Mouse (Mus musculus): Measurements from ENCODE around the gene Fosl1.
"Not testable (repeated sequence)": the region's sequence is repeated elsewhere in the genome, so short reads cannot be mapped to it uniquely, and the experiment has no call there.

The Fosl1 gene

DNA sequence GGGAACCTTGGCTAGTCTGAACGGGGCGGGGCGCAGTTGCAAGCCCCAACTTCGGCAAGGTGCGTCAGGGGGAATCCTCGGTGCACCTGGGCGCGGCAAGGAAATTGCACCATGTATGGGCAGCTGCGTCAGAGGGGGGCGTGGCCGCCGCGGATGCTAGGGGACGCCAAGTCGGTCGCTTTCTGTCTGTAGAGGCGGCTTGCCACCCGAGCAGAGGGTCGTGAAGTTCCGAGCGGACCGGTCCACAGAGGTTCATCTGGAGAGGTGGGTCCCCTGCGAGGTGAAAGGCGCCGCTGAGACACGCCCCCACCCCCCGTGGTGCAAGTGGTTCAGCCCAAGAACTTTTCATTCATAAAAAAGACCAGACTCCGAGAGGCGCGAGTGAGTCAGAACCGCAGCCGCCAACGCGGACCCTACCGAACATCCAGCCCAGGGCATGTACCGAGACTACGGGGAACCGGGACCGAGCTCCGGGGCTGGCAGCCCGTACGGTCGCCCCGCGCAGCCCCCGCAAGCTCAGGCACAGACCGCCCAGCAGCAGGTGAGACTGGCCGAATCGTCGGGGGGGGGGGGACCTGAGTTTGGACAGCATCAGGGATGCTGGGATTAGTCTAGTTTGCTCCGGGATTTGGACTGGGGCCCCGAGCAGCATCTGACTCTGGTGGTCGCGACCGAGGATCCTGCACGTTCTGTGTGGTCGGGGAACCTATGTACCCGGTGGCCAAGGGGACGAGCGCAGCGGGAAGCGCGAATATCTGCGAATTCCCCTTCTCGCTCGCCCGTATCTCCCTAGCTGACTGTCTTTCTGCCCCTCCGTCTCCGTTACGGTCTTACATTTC is at the start of gene Fosl1:
Gene Fosl1 (plus strand): TSS at position 33 of the 839 bp plus-strand sequence.
- DNase-seq = peak; percentile 66 to 72

- DNase-seq = not testable (repeated sequence)
These were observed 46.3 kb upstream of the Fosl1 start for GRCm38 (mm10) chr19:5401073-5401472.

DNA sequence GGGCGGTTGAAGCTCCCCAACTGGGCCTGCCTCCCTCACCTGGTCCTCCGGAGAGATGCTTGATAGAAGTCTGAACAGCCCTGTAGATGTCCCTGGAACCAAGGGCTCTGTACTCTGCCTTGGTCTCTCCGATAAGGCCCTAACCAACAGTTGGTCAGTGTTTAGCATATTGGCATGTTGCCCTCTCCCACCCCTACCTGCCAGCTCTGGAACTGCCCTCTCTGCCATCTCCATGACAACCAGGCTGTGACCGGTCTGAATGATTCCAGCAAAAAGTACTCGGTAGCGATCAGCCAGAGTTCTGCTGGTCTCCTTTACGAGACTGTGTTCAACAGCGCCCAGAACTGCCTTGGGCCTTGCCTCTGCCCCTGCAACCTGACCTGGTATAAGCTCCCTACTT is 45.1 kb upstream of the Fosl1 start, which contains the start of gene Tsga10ip:
Gene Tsga10ip (minus strand): TSS at position 234 of the 400 bp plus-strand sequence.
- DNase-seq = no peak

GRCm38 (mm10) chr19:5405924-5406323 is 41.4 kb upstream of the Fosl1 start:
- DNase-seq = no peak

DNA sequence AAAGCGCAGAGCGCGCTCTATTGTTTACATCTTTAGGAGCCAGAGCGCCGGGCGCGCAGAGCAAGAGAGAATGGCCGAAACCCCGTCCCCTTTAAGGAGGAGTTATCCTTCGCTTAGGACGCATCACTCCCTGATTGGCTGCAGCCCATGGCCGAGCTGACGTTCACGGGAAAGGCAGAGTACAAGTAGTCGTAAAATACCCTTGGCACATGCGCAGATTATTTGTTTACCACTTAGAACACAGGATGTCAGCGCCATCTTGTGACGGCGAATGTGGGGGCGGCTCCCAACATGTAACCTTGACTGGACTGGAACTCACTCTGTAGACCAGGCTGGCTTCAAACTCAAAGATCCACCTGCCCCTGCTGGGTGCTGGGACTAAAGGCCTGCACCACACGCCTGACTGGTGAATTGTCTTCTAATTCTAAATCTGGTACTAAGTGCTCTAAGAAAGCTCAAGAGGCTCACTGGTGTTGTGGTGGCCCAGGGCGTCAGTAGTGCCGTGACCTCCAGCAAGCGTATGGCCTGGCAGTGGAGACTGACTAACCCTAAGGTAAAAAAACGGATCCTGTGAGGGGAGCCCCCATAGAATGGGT is 40.7 kb upstream of the Fosl1 start:
- not testable (repeated sequence) for DNase-seq

GRCm38 (mm10) chr19:5407133-5407532 is 40.2 kb upstream of the Fosl1 start:
- peak; percentile 35 to 60 for DNase-seq

GRCm38 (mm10) chr19:5408057-5409001 is 39.0 kb upstream of the Fosl1 start:
- no peak for DNase-seq

- DNase-seq = no peak
These were observed 38.3 kb upstream of the Fosl1 start for GRCm38 (mm10) chr19:5409068-5409467.

GRCm38 (mm10) chr19:5410641-5411040 is 36.7 kb upstream of the Fosl1 start:
- DNase-seq = no peak

DNA sequence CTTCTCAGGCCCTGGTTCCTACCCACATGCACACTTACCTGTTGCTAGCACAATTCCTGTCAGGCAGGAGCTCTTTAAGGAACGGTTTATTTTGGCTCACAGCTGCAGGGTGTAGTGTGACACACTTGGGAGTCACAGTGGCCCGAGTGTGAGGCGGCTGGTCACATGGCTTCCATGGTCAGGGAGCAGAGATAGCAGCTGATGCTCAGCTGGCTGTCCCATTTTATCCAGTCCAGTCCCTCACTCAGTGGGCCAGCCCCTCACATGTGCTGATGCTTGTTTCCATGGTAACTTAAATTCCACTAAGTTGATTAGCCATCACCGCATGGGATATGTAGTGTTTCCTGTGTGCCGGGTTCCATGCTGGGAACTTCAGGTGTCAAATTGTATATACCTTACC is 35.4 kb upstream of the Fosl1 start:
- DNase-seq = no peak

- no peak for DNase-seq
These were observed 33.5 kb upstream of the Fosl1 start for GRCm38 (mm10) chr19:5413840-5414239.

- no peak for DNase-seq
These were observed 32.8 kb upstream of the Fosl1 start for GRCm38 (mm10) chr19:5414534-5414957.

DNA sequence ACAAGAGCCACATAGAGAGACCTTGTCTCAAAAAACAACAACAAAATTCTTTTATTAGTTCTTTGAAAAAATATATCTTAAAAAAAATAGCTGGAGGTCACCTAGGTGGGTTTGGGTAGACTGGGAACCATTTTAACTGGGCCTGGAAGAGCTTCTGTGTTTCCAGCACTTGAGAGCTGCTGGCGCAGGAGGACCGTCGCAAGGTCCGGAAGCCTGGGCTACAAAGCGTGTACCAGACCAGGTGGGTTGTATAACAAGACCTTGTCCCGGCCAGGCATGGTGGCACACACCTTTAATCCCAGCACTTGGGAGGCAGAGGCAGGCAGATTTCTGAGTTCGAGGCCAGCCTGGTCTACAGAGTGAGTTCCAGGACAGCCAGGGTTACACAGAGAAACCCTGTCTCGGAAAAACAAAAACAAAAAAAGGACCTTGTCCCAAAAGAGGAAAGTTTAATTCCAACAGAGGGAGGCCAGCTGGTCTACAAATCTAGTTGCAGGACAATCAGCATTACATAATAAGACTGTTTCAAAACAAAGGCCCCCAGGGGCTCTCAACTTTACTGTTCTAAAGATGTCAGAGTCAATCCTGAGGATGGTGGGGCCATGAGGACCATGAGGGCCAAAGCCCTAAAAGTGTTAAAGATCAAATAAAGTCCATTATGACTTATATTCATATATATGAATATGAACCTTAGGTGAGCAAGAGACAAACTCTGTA is 28.4 kb upstream of the Fosl1 start:
- DNase-seq = no peak

DNA sequence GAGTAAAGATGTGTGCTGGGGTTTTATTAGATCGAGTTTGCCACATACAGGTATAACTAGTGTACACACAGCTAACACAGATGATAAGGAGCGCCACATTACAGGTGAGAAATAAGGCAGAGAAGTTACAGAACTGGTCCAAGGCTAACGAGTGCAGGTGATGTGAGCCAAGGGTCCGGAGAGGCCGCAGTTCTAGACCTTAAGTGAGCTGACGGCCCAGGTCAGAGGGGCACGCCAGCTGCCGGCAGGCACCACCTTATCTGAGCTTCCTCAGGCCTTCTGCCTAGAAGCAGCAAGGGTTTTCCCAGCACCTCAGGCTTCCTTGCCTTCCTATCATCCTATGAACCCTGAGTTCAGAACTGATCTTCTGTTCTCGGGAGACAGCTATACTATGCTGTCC is 27.7 kb upstream of the Fosl1 start:
- DNase-seq = no peak

GRCm38 (mm10) chr19:5420579-5420978 is 26.8 kb upstream of the Fosl1 start:
- no peak for DNase-seq

GRCm38 (mm10) chr19:5421784-5422183 is 25.6 kb upstream of the Fosl1 start:
- no peak for DNase-seq

DNA sequence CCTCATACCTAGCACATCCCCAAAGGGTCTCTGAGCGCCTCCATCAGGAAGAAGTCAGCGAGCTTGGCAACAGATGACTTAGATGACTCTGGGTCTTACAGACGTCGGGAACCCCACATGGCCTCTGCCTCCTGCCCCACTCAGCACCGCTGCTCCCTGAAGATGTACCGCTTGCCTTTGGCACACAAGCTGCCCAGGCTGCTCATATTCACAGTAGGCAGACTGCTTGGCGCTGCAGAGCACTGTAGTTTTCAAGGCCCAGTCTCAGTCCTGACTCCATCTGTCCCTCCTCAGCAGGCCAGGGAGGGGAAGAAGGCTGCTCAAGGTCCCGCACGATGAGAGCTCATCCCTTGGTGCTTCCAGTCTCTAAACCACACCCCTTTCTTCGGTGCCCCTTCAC is 25.1 kb upstream of the Fosl1 start:
- DNase-seq = no peak

DNA sequence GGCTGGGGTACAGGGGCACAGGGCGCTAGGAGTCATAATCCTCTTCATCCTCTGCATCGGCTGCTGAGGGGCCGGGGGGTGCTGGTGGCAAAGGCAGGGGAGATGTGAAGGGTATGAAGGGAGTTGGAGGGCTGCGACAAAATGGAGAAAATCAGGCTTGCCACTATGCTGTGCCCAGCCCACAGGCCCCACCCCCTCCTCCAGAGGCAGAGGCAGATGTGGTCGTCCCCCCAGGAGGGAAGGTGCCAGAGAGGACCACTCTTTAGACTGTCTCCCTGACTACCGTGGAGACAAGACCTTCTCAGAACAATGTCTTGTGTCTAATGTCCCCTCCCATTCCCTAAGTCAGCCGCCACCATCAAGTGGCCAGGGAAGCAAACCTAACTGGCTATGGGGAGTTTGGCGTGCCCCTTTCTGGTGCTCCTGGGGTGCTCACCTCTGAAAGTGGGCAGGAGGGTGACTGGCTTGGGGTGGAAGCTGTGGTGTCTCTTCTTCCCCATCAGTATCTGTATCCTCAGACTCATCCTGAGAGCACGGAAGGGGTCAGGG is 24.4 kb upstream of the Fosl1 start:
- DNase-seq = no peak

- no peak for DNase-seq
These were observed 23.8 kb upstream of the Fosl1 start for GRCm38 (mm10) chr19:5423561-5423960.

DNA sequence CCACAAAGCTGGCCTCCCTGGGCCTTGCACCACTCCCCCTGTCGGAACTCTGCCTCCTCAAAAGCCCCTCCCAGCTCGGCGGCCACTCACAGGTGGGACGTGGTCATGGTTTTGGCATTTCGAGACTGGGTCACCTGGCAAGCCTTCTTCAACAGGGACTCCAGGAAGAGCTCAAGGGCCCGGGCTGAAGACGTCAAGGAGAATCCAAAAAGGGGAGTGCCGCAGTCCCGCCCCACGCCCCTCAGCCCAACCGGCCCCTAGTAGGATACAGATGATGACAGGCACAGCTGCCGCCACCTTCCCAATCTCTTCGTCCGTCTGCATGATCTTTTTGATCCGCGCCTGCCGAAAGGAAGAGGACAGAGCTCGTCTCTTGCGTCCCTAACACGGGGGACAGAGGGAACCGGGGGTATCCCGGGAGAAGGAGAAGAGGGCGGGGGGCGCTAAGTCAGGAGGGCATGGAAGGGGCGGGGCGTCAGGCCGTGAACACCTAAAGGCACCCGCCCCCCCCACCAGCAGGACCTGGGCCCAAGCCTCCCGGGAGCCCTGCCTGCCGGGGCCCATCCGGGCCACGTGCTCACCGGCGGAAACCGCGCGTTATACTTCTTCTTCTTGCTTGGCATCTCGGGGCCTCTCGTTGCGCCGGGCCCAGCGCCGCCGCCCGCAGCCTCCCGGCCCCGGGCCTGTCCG is 23.1 kb upstream of the Fosl1 start:
- DNase-seq = peak; percentile 72 to 77
